Mouse (Mus musculus) MEL (cell line): ENCODE measurements around the gene Scgb1c1.

Experiments used
- MAX ChIP-seq: IDR thresholded peaks from 2 replicates; pipeline ENCODE4 v1.6.1; 2011; ENCODE audit warnings: low read length, improper control_type of control experiment
- TCF12 ChIP-seq: IDR thresholded peaks from 2 replicates; pipeline ENCODE4 v1.6.1; 2014; ENCODE audit warnings: low read depth, mild to moderate bottlenecking, inconsistent platforms, low read length, improper control_type of control experiment, moderate library complexity
- USF1 ChIP-seq: IDR thresholded peaks from 2 replicates; pipeline ENCODE4 v1.6.1; 2014; ENCODE audit warnings: low read depth, mild to moderate bottlenecking, inconsistent platforms, low read length, improper control_type of control experiment, moderate library complexity
- ZNF384 ChIP-seq: IDR thresholded peaks from 2 replicates; pipeline ENCODE4 v1.6.1; 2012; ENCODE audit warnings: low read depth, mild to moderate bottlenecking, inconsistent platforms, low read length, improper control_type of control experiment

DNA sequence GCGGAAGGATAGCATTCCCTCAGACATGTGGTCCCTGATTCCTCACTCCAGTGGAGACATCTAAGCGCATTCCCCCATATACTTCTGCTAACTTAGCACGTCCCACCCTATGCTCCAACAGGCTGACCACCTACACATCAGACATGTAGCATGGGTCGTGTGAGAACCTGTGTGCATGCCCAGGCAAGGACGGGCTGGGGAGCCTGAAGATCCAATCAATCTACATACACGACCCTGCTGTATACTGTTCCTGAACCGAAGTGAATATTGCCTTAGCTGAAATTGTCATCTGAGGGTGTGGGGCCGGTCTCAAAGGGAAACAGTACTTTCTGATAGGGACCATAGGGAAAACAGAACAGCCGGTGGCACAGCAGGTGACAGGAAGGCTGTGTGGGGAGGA, 9.8 kb downstream of the Scgb1c1 start:
- TF ChIP-seq ZNF384 (no peak), USF1 (no peak), TCF12 (no peak), MAX (no peak)
